Mouse (Mus musculus): ENCODE measurements around the gene Rnft2. TPM values are rescaled to one million over a fixed set of nuclear protein-coding genes. Genes with fewer than 3 reads are reported as not detected.

Gene Rnft2
- polyA plus RNA-seq, 1 experiment = 53.8 TPM

DNA sequence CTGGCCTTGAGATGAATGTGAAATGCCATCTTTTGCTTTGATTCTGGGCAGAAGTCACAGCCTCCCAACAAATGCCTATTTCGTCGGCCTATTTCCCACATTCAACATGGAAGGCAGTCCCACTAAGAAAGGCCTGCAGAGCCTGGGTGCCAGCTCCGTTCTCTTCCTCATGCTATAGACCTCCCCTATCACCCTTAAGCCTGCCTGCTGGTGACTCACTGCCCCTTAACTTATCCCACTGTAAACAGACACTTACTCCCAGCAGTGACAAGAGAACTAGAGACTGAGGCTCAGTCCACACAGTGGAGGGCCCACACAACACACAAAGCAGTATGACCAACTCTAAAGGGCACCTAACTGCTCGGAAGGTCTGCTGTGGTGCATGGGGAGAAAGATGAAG is 100.6 kb downstream of the Rnft2 start:
- TF ChIP-seq POLR2A (IDR thresholded peaks at IDR 0.05; ENCODE audit: borderline replicate concordance, insufficient read depth, low read length) = no peak
- no peak for TF ChIP-seq CTCF (IDR thresholded peaks at IDR 0.05; ENCODE audit: borderline replicate concordance, insufficient read depth, low read depth, low read length)
- Histone ChIP-seq H3K4me1 (ENCODE audit: control insufficient read depth, insufficient read depth, low read length) (peaks cover 46% of the 10 kb centered on the region), H3K27me3 (ENCODE audit: control insufficient read depth, insufficient read depth, low read length) (no peaks in the 10 kb centered on the region)

DNA sequence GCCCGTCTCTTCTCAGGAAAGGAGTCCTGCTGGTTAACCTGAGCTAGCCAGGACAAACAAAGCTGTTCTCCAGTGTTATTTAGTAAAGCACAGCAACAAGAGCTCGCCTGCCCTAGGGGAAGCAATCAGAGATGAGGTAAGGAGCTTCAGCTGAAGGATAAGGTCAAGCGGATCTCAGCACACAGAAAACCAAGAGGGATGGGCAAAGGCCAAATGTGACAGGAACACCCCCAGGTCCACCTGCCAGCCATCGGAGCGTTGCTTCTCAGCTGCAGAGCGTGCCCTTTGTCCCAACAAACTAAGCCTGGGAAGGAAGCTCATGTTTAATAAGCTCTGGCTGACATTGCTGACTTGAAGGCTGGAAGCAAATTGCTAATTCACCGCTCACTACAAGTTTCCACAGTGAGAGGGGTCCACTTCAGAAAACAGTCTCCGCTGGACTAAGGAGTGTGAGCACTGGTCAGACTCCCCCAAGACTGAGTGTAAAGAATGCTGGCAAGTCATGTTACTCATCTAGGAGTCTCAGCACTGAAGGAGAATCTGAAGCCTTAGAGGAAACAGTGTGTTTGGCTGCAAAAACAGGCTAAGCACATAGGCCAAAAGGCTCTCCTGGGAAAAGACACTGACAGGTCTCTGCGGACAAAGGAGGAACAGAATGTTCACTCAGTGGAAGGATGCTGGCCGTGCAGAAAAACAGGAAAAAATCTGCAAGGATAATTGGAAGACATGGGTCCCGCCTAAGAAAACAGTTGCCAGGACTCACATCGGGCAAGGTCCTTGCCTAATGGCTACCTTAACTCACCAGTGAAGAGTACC is 101.5 kb downstream of the Rnft2 start:
- WGBS = 39% methylated on average over 12 of the region's 12 CpGs

More for the DNA sequence above, 100.6 kb downstream of the Rnft2 start:
- no peak for DNase-seq
- no peak overlapping the region for H3K27ac ChIP-seq (ENCODE audit: insufficient read depth, low read length)
- H3K4me3 ChIP-seq (replicated peaks; ENCODE audit: insufficient read depth, low read depth, low read length) = no peak overlapping the region
- WGBS = 88% methylated on average over 4 of the region's 4 CpGs

DNA sequence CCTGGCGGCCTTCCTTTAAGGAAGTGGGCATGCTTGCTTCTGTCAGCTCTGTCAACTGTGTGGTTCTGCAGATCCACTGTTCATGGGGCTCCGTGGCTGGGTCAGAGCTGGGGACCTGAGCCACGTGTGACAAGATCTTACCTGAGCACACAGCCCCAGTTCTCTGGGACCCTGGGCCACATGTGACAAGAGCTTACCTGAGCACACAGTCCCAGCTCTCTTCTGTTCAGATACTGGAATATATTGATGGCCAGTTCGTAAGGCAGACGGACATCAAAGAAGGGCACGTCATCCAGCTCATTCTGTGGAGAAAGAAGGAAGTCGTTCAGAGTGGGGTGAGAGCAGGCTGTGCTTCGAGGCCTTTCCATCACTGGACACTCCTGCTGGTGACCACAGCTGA is 102.4 kb downstream of the Rnft2 start:
- DNase-seq = no peak
- Histone ChIP-seq H3K4me1 (ENCODE audit: control insufficient read depth, insufficient read depth, low read length) (peaks cover 39% of the 10 kb centered on the region), H3K27me3 (ENCODE audit: control insufficient read depth, insufficient read depth, low read length) (no peaks in the 10 kb centered on the region), H3K4me3 (replicated peaks; ENCODE audit: insufficient read depth, low read depth, low read length) (no peak overlapping the region), H3K27ac (ENCODE audit: insufficient read depth, low read length) (no peak overlapping the region)
- WGBS = 90% methylated on average over 8 of the region's 8 CpGs
- no peak for TF ChIP-seq POLR2A (IDR thresholded peaks at IDR 0.05; ENCODE audit: borderline replicate concordance, insufficient read depth, low read length)
- no peak for TF ChIP-seq CTCF (IDR thresholded peaks at IDR 0.05; ENCODE audit: borderline replicate concordance, insufficient read depth, low read depth, low read length)

More for the DNA sequence above, 101.5 kb downstream of the Rnft2 start:
- Histone ChIP-seq H3K4me3 (replicated peaks; ENCODE audit: insufficient read depth, low read depth, low read length) (no peak overlapping the region), H3K27me3 (ENCODE audit: control insufficient read depth, insufficient read depth, low read length) (no peaks in the 10 kb centered on the region), H3K4me1 (ENCODE audit: control insufficient read depth, insufficient read depth, low read length) (peaks cover 40% of the 10 kb centered on the region), H3K27ac (ENCODE audit: insufficient read depth, low read length) (peak overlapping the region; percentile 44; the same call in 1 of the 2 replicates)
- DNase-seq = no peak
- TF ChIP-seq POLR2A (IDR thresholded peaks at IDR 0.05; ENCODE audit: borderline replicate concordance, insufficient read depth, low read length) = no peak
- TF ChIP-seq CTCF (IDR thresholded peaks at IDR 0.05; ENCODE audit: borderline replicate concordance, insufficient read depth, low read depth, low read length) = no peak

Other genes with a start within 250 kb of the Rnft2 start
- gene Tesc, start 217.4 kb downstream of the Rnft2 start, polyA plus RNA-seq (2012; rRNA removed) = 95.4 and 102 TPM in 2 replicates
- gene Fbxw8, start 89.7 kb downstream of the Rnft2 start, polyA plus RNA-seq (2012; rRNA removed) = 42.8 and 46.2 TPM in 2 replicates
- gene Hrk, start 80.5 kb downstream of the Rnft2 start, polyA plus RNA-seq (2012; rRNA removed) = 3.3 and 3.4 TPM in 2 replicates
- gene 2410131K14Rik, start 111 bp upstream of the Rnft2 start, polyA plus RNA-seq (2012; rRNA removed) = 23.6 and 24.7 TPM in 2 replicates

All from cerebellum, adult 2 months (tissue).